Mouse (Mus musculus) small intestine, adult 2 months (tissue): Measurements from ENCODE around the gene Pias4. TPM values are rescaled to one million over a fixed set of nuclear protein-coding genes. Genes with fewer than 3 reads are reported as not detected.

Experiments used
- H3K27ac ChIP-seq: fragments of 200-500 bp; 2 replicates; pipeline ENCODE4 v1.5.1; 2012; ENCODE audit warnings: low read depth, low read length, control low read depth, inconsistent platforms; ENCODE audit not compliant: insufficient read depth
- H3K27me3 ChIP-seq: fragments of 200-500 bp; 2 replicates; pipeline ENCODE4 v1.6.1; 2012; ENCODE audit warnings: mild to moderate bottlenecking, moderate library complexity, low read length, inconsistent platforms; ENCODE audit not compliant: control insufficient read depth, insufficient read depth
- H3K36me3 ChIP-seq: fragments of 200-500 bp; 2 replicates; pipeline ENCODE4 v1.6.1; 2012; ENCODE audit warnings: mild to moderate bottlenecking, low read length, control low read depth, inconsistent platforms; ENCODE audit not compliant: control insufficient read depth, insufficient read depth
- H3K4me1 ChIP-seq: fragments of 200-500 bp; 2 replicates; pipeline ENCODE4 v1.6.1; 2012; ENCODE audit warnings: low read length, inconsistent platforms, mixed read lengths; ENCODE audit not compliant: control insufficient read depth, insufficient read depth, insufficient read length
- H3K4me3 ChIP-seq: fragments of 200-500 bp; 2 replicates; pipeline ENCODE4 v1.5.1; 2012; ENCODE audit warnings: low read depth, mild to moderate bottlenecking, control low read depth, inconsistent platforms, low read length, moderate library complexity
- CTCF ChIP-seq: fragments of 200-500 bp; IDR thresholded peaks from 2 replicates; pipeline ENCODE4 v1.5.1; 2012; ENCODE audit warnings: low read depth, mild to moderate bottlenecking, control low read depth, inconsistent platforms, low read length, moderate library complexity, mixed read lengths; ENCODE audit not compliant: insufficient replicate concordance, insufficient read length; ENCODE audit errors: extremely low read depth
- POLR2A ChIP-seq: fragments of 200-500 bp; IDR thresholded peaks from 2 replicates; pipeline ENCODE4 v1.6.1; 2012; ENCODE audit warnings: low read depth, mild to moderate bottlenecking, control low read depth, inconsistent platforms, low read length, moderate library complexity
- WGBS: fragments of 180-500 bp; shearing (Covaris S2); methylation state at CpG from one replicate; pipeline ENCODE4 v1.1.7; 2018; 5-methylcytosine and 5-hydroxymethylcytosine counted together
- polyA plus RNA-seq: library from polyadenylated mRNA; depleted of rRNA; stranded (reverse); fragments of >200 nt; gene quantifications from 2 replicates; pipeline ENCODE4 v1.2.3, GENCODE M21; 2012

Pias4 gene
- polyA plus RNA-seq, 1 experiment: 53.3 TPM

- Histone ChIP-seq H3K4me3 (no peak overlapping the region), H3K27me3 (0 out of 2 replicates have a peak, but pooled peaks cover 4% of the 10 kb centered on the region), H3K27ac (no peak overlapping the region), H3K4me1 (peaks cover 23% of the 10 kb centered on the region), H3K36me3 (peaks cover 15% of the 10 kb centered on the region; the same call in 1 of the 2 replicates)
- WGBS: 59% methylated on average over 6 of the region's 6 CpGs
- TF ChIP-seq CTCF: peak; percentile 31; the same call in 1 of the 2 replicates
- no peak for TF ChIP-seq POLR2A
Measured at GRCm38 (mm10) chr10:81190912-81191321, 23.2 kb upstream of the Pias4 start.

- peaks cover 20% of the 10 kb centered on the region for H3K4me1 ChIP-seq
- H3K27me3 ChIP-seq: 0 out of 2 replicates have a peak, but pooled peaks cover 4% of the 10 kb centered on the region
- no peak for TF ChIP-seq POLR2A
- TF ChIP-seq CTCF: peak; percentile 35; the same call in 1 of the 2 replicates
- H3K4me3 ChIP-seq: no peak overlapping the region
- 76% methylated on average over 31 of the region's 31 CpGs for WGBS
- H3K27ac ChIP-seq: no peak overlapping the region
- peaks cover 16% of the 10 kb centered on the region for H3K36me3 ChIP-seq
Measured at GRCm38 (mm10) chr10:81190236-81190911, 22.7 kb upstream of the Pias4 start.

- Histone ChIP-seq H3K4me3 (no peak overlapping the region), H3K4me1 (peaks cover 18% of the 10 kb centered on the region), H3K27ac (no peak overlapping the region), H3K27me3 (0 out of 2 replicates have a peak, but pooled peaks cover 4% of the 10 kb centered on the region), H3K36me3 (peaks cover 21% of the 10 kb centered on the region)
- TF ChIP-seq POLR2A: no peak
- 89% methylated on average over 26 of the region's 26 CpGs for WGBS
Measured at GRCm38 (mm10) chr10:81189821-81190220, 22.1 kb upstream of the Pias4 start.

DNA sequence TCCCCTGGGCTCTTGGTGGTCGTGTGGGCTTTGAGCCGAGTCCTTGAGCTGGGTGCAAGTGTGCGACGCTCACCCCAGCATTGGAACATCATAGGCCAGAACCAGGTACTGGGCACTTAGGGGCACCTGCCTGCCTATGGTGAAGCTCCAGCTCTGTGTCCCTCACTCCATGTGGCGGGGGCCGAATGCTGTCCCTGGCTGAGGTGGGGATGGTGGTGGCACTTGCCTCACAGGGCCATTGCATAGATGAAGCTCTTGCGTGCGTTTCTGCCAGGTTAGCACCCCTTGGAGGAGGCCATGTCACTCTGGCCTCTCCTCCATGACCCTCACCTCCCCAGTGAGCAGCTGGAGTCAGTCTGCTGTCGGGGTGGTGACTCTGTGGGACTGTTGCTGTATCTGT lies 19.4 kb upstream of the Pias4 start:
- no peak overlapping the region for H3K4me3 ChIP-seq
- no peaks in the 10 kb centered on the region for H3K27me3 ChIP-seq
- 94% methylated on average over 9 of the region's 9 CpGs for WGBS
- H3K4me1 ChIP-seq: peaks cover 8% of the 10 kb centered on the region; the same call in 1 of the 2 replicates
- H3K36me3 ChIP-seq: peaks cover 28% of the 10 kb centered on the region
- no peak for TF ChIP-seq CTCF
- no peak for TF ChIP-seq POLR2A
- no peak overlapping the region for H3K27ac ChIP-seq

- peaks cover 43% of the 10 kb centered on the region for H3K36me3 ChIP-seq
- no peaks in the 10 kb centered on the region for H3K27me3 ChIP-seq
- TF ChIP-seq POLR2A: no peak
- H3K4me1 ChIP-seq: peaks cover 5% of the 10 kb centered on the region; the same call in 1 of the 2 replicates
- peak overlapping the region; percentile 25; the same call in 1 of the 2 replicates for H3K27ac ChIP-seq
- no peak overlapping the region for H3K4me3 ChIP-seq
- 68% methylated on average over 4 of the region's 4 CpGs for WGBS
Measured at GRCm38 (mm10) chr10:81184765-81185164, 17.0 kb upstream of the Pias4 start.

GRCm38 (mm10) chr10:81183805-81184204 lies 16.1 kb upstream of the Pias4 start, which contains the start of gene 4930442H23Rik:
4930442H23Rik (minus strand) TSS chr10:81183849.
- Histone ChIP-seq H3K36me3 (peaks cover 52% of the 10 kb centered on the region), H3K27ac (peak within 1 kb of the TSS; percentile 83), H3K27me3 (no peaks in the 10 kb centered on the region), H3K4me1 (peaks cover 7% of the 10 kb centered on the region), H3K4me3 (peak within 1 kb of the TSS; percentile 80)
- no peak for TF ChIP-seq CTCF
- TF ChIP-seq POLR2A: no peak
- 75% methylated on average over 5 of the region's 5 CpGs for WGBS
